Mouse (Mus musculus) liver, adult (tissue): ENCODE results near the gene Ado.

Experiments used
- GATA4 ChIP-seq: IDR thresholded peaks from 2 replicates; pipeline ENCODE4 v1.6.1; 2014; ENCODE audit warnings: mild to moderate bottlenecking, low read length; ENCODE audit not compliant: insufficient replicate concordance

Ado gene

GRCm38 (mm10) chr10:67540591-67540990 is 8.2 kb downstream of the Ado start:
- no peak for TF ChIP-seq GATA4

DNA sequence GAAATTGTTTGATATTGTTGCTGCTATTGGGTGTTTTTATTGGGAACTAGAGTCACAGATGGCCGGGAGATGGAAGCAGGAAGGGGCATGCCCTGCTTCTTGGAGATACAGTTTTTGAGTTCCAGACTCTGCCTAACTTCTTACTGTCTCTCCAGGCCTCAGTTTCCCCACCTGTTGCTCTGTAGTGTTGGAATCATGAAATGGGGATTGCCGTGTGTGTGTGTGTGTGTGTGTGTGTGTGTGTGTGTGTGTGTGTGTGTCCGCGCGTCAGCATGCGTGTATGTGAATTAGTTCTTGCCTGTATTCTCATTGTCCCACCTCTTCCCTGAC is 9.4 kb downstream of the Ado start:
- TF ChIP-seq GATA4 = no peak

DNA sequence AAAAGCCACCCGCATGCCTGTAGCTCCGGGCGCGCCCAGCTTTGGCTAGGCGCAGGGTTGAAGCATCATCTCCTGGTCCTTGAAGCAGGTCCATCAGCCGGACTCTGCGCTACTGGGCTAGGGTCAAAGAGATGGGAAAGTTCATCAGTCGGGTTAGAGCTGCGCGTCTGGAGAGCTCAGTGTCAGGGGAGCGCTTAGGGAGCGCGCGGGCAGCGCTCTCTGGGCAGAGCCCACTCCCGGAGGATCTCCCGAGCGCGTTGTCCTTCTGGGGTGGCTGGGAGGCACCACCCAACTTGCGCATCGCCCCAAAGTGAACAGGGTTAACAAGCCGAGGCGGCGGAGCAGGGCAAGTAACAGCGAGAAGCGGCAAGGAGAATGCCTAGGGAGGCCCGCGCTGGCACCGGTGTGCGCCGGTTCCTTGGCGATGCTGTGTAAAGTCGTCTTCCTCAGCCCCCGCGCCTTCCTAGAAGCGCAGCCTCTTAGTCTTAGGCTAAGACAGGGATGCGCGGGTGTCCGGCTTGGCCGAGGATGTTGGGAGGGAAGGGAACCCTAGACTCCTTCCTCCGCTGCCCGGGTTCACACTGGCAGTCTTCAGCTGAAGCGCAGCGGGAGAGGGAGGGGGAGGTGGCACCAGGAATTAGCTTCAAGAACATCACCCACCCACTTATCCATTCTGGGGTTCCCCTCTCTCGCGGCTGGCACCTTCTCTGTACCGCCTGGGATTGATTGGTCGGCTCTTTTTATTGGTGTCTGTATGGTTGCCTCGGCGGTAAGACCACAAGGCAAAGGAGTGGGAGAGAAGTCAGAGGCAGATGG is 10.0 kb downstream of the Ado start:
- no peak for TF ChIP-seq GATA4

- no peak for TF ChIP-seq GATA4
Measured at GRCm38 (mm10) chr10:67538106-67538505, 10.6 kb downstream of the Ado start.

DNA sequence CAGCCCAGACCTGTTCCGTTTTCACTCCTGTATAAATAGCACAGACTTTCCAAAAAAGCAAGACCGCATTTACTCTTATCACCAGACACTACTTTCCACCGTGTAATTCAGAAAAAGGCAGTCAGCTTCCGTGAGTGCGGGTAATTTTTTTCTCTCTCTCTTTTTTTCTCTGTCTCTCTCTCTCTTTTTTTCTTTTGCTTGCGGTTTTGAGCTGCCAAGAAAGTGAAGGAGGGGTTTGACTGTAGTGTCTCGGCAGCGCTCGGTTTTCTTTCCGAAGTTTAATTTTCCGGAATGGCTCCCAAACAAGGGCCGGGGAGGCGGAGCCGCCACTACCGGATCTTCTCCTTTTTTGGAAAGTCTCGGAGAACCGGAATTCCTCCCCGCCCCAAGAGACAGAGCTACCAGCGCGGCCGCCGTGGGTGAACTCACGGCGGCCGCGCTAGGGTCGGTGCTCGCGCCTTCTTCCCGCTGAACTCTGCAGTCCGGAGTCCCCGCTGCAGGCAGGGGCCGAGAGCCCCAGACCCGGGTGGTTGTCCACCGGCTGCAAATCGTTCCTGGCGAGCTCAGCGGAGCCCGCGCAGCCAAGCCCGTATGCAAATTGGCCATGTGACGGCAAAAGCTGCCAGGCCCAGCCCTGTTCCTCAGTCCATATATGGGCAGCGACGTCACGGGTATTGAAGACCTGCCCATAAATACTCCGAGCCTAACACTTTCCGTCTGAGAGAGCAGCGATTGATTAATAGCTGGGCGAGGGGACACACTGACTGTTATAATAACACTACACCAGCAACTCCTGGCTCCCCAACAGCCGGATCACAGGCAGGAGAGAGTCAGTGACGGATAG is 11.4 kb downstream of the Ado start:
- TF ChIP-seq GATA4 = no peak

GRCm38 (mm10) chr10:67536621-67537141 is 12.1 kb downstream of the Ado start:
- no peak for TF ChIP-seq GATA4

- no peak; the same call in 1 of the 2 replicates for TF ChIP-seq GATA4
Measured at GRCm38 (mm10) chr10:67535972-67536371, 12.8 kb downstream of the Ado start.

GRCm38 (mm10) chr10:67535256-67535655 is 13.5 kb downstream of the Ado start, which contains the start of gene Egr2:
Gene Egr2, plus strand, starts transcription at chr10:67535475.
- no peak for TF ChIP-seq GATA4

DNA sequence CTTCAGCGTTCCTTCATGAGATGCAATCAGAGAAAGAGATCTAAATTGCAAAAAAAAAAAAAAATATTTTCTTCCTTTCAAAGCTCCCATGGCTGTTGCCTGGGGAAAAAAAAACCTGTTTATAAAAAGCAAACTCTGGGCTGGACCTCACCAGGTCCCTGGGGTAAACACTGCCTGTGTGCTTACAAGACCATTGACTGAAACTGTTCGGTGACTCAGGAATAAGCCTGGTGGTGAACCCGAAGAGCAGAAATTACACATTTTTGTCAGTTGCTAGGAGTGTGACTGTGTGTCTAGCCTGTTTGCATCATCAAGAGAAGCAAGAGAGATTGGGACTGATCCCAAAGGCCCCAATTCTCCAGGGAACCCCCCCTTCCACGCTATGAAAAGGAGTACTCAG is 19.0 kb downstream of the Ado start:
- TF ChIP-seq GATA4 = no peak

DNA sequence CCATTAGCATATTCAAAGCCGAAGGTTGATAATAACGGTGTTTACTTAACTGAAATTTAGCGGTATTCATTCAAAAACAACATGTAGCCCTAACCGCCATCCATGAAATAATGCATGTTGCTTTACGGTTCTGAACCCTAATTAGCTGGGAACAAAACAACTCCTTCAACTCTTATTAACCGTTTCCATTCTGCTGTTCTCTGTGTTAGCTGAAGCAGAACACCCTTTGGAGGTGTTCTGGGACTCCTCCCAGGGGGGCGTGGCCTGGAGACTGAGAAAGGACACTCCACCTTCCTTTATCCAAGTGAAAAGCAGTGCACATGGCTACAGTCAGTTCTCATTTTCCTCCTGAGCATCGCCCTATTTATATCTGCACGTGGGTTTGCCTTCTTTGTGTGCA is 22.3 kb downstream of the Ado start:
- TF ChIP-seq GATA4 = no peak

GRCm38 (mm10) chr10:67524694-67525093 is 24.1 kb downstream of the Ado start:
- no peak for TF ChIP-seq GATA4

DNA sequence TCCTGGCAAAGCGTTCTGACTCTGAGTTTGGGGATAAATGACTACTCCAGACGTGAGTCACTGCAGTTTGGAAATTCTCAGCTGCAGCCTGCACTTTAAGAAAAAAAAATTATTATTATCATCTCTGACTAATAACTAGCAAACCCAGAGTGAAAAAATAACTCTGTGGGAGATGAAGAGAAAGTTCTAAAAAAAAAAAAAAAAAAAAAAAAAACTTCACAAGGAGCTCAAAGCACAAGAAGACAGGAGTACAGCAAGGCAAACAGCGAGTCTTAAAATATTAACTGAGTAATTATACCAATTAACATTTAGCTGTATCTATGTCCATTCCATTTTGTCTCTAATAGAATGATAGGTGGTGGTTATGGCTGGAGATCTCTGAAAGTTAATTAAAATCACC is 24.6 kb downstream of the Ado start:
- TF ChIP-seq GATA4 = no peak

GRCm38 (mm10) chr10:67518733-67519132 is 30.0 kb downstream of the Ado start:
- TF ChIP-seq GATA4 = no peak

- TF ChIP-seq GATA4 = no peak
Measured at GRCm38 (mm10) chr10:67512871-67513270, 35.9 kb downstream of the Ado start.

DNA sequence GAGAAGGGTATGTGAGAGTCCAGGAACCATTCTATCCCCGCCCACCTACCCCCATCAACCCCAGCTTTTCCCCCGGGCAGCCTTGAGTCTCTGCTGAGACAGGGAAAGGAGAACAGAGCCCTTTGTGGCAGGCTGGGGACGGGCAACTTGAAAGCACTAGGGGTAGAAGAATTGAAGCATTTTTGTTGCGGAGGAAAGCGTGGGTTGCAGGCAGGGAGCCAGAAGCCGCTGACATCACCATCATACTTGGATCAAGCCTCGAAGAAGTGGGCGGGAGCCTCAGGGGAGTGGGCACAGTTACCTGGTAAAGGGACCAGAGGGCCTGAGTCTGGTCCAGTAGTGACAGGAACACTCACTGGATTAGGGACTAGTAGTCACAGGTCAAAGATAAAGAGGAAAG is 36.5 kb downstream of the Ado start:
- no peak for TF ChIP-seq GATA4

DNA sequence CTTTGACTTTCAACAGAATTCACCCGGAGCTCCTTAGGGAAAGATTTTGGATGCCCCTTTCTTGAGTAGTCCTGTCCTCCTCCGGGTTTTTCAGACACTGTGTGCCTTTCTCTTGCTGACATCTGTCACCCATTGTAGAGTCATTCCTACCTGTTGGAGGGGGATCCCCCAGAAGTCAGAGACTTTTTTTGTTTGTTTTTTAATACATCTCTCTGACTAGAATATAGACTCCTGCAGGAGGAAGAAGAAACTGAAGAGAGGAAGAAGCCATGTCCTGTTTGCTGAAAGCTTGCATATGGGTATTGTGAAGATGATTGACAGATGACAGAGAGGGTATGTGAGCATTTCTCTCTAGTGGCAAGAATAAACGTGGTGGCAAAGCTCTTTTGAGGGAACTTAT is 43.5 kb downstream of the Ado start:
- no peak for TF ChIP-seq GATA4
